Mouse (Mus musculus): Measurements from ENCODE around the gene Cd207. TPM values are rescaled to one million over a fixed set of nuclear protein-coding genes. Genes with fewer than 3 reads are reported as not detected.

Gene Cd207
- polyA plus RNA-seq (2014; fragmentation: Illumina TruSeq; extraction: RNeasy Lipid Tissue Mini Kit (QIAGEN cat#74804); ENCODE audit: low read depth, low replicate concordance), result 1.6 TPM

GRCm38 (mm10) chr6:83677757-83678156 is at the start of gene Cd207:
Gene Cd207, minus strand, starts transcription at chr6:83677857.

DNA sequence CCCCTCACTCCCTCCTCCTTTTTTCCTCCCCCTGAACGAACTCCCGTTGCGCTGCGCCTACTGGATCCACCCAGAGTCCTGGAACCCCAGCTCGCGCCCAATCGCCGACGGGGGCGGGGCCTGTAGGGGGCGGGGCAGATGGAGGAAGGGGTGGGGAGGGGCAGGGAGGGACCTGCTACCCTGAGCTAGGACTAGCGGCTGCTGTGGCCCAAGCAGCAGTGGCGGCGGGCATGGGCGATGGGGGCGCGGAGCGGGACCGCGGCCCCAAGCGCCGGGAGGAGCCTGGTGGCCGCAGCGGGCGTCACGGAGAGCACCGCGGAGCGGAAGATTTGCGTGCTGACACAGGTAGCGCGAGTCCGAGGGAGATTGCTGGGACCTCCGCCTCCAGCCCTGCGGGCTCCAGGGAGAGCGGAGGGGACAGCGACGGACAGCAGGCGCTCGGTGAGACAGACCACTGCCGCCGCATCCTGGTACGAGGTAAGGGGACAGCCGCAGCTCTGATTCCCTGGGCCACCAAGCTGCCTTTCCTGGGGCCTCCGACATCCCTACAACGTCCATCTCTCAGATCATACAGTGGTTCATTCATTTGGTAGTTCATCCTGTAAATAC is 33.5 kb upstream of the Cd207 start, which contains the start of gene Vax2:
Vax2 (plus strand) TSS at position 198 of the 609 bp plus-strand sequence.

DNA sequence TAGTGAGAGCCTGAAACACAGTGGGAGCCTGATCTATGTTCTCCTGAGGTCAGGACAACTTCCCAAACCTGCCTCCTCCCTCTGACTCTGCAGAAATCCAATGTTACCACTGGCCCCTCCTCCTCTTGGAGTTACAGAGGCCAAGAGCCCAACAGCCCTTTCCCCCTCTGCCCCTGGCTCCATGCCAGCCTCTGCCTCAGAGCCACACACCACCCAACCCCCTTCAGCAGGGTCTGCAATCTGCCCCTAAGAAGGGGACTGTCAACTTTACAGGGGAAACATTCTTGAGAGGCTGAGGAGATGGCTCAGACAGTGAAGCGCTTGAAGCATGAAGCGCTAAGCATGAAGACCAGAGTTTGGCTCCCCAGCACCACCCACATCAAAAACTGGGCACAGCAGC is 21.6 kb downstream of the Cd207 start, which contains the start of gene Clec4f:
Clec4f (minus strand) TSS at position 101 of the 400 bp plus-strand sequence.

Other genes with a start within 250 kb of the Cd207 start
- gene Tet3, start 218.8 kb downstream of the Cd207 start, polyA plus RNA-seq (2014; fragmentation: Illumina TruSeq; extraction: RNeasy Lipid Tissue Mini Kit (QIAGEN cat#74804); ENCODE audit: low read depth, low replicate concordance), result 3.3 TPM
- gene Dguok, start 170.9 kb downstream of the Cd207 start, polyA plus RNA-seq (2014; fragmentation: Illumina TruSeq; extraction: RNeasy Lipid Tissue Mini Kit (QIAGEN cat#74804); ENCODE audit: low read depth, low replicate concordance), result 13.4 TPM
- 0.45 TPM for gene Actg2, start 141.6 kb downstream of the Cd207 start, polyA plus RNA-seq (2014; fragmentation: Illumina TruSeq; extraction: RNeasy Lipid Tissue Mini Kit (QIAGEN cat#74804); ENCODE audit: low read depth, low replicate concordance)
- gene Stambp, start 105.1 kb downstream of the Cd207 start, polyA plus RNA-seq (2014; fragmentation: Illumina TruSeq; extraction: RNeasy Lipid Tissue Mini Kit (QIAGEN cat#74804); ENCODE audit: low read depth, low replicate concordance), result 25.5 TPM
- 20.3 TPM for gene Clec4f, start 21.7 kb downstream of the Cd207 start, polyA plus RNA-seq (2014; fragmentation: Illumina TruSeq; extraction: RNeasy Lipid Tissue Mini Kit (QIAGEN cat#74804); ENCODE audit: low read depth, low replicate concordance)
- not detected for gene Vax2, start 33.4 kb upstream of the Cd207 start, polyA plus RNA-seq (2014; fragmentation: Illumina TruSeq; extraction: RNeasy Lipid Tissue Mini Kit (QIAGEN cat#74804); ENCODE audit: low read depth, low replicate concordance)
- gene Atp6v1b1, start 65.1 kb upstream of the Cd207 start, polyA plus RNA-seq (2014; fragmentation: Illumina TruSeq; extraction: RNeasy Lipid Tissue Mini Kit (QIAGEN cat#74804); ENCODE audit: low read depth, low replicate concordance), result not detected
- gene Ankrd53, start 84.8 kb upstream of the Cd207 start, polyA plus RNA-seq (2014; fragmentation: Illumina TruSeq; extraction: RNeasy Lipid Tissue Mini Kit (QIAGEN cat#74804); ENCODE audit: low read depth, low replicate concordance), result not detected
- gene Tex261, start 98.0 kb upstream of the Cd207 start, polyA plus RNA-seq (2014; fragmentation: Illumina TruSeq; extraction: RNeasy Lipid Tissue Mini Kit (QIAGEN cat#74804); ENCODE audit: low read depth, low replicate concordance), result 23.1 TPM
- gene Nagk, start 117.1 kb upstream of the Cd207 start, polyA plus RNA-seq (2014; fragmentation: Illumina TruSeq; extraction: RNeasy Lipid Tissue Mini Kit (QIAGEN cat#74804); ENCODE audit: low read depth, low replicate concordance), result 5.1 TPM
- gene Paip2b, start 153.9 kb upstream of the Cd207 start, polyA plus RNA-seq (2014; fragmentation: Illumina TruSeq; extraction: RNeasy Lipid Tissue Mini Kit (QIAGEN cat#74804); ENCODE audit: low read depth, low replicate concordance), result 23.9 TPM
- gene Zfp638, start 189.3 kb upstream of the Cd207 start, polyA plus RNA-seq (2014; fragmentation: Illumina TruSeq; extraction: RNeasy Lipid Tissue Mini Kit (QIAGEN cat#74804); ENCODE audit: low read depth, low replicate concordance), result 81.7 TPM